Mouse (Mus musculus): ENCODE measurements at regions not wholly inside any gene's neighbourhood (a gene's known extent, or its start where the extent isn't known, plus 50 kb on each side); places are given as distances from the start of the nearest gene placed in this dataset.

DNA sequence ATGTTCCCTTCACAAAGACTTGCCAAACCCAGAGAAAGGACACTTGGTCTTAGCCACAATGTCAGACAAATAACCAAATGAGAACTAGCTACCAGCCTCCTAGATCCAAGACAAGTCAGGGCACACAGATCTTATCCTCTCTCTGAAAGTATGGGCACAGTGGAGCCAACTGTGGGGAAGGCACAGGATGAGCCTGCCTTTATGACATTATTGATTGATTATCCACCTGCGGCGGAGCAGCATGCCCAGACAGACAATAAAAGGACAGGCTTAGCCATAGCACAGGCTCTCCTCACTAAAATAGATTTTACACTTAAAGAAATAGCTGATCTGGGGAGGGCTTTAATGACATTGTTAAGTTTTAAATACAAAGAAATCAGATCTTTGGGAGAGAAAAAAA lies 117.9 kb downstream of the Maf start:
- Histone ChIP-seq H3K9ac (no peak overlapping the region), H3K27ac (no peak overlapping the region), H3K9me3 (ENCODE audit: control insufficient read depth, low read length) (no peaks in the 10 kb centered on the region), H3K4me1 (replicated peaks; ENCODE audit: control insufficient read depth, insufficient read depth, low read length) (no peaks in the 10 kb centered on the region), H3K27me3 (ENCODE audit: control insufficient read depth, insufficient read depth, low read length) (no peaks in the 10 kb centered on the region), H3K4me2 (replicated peaks) (no peak overlapping the region), H3K4me3 (replicated peaks; ENCODE audit: low read length) (no peak overlapping the region), H3K36me3 (replicated peaks; ENCODE audit: control insufficient read depth, insufficient read depth) (no peaks in the 10 kb centered on the region)
- no peak for DNase-seq (ENCODE audit: low spot score)
- ATAC-seq (ENCODE audit: low FRiP score) = no peak
- WGBS = 75% methylated on average over 2 of the region's 2 CpGs

DNA sequence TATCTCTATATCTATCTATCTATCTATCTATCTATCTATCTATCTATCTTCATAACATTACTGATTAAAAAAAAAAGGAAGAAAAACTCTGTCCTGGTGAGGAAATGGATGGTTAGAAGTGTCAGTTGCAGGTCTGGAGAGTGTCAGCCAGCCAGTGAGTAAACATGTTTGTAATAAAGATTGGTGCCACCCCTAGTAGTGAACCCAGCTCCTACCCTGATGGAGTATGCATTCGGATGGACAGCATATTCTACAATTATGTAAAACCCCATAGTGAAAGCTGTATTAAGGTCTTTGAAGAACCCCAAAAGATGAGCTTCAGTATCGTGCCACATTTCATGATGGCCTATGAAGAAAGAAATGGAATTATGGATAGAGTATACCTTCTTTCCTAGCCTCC lies 118.5 kb downstream of the Maf start:
- DNase-seq (ENCODE audit: low spot score) = no peak
- H3K27me3 ChIP-seq (ENCODE audit: control insufficient read depth, insufficient read depth, low read length) = no peaks in the 10 kb centered on the region
- no peak overlapping the region for H3K4me3 ChIP-seq (replicated peaks; ENCODE audit: low read length)
- WGBS = 99% methylated on average over 2 of the region's 2 CpGs
- no peaks in the 10 kb centered on the region for H3K9me3 ChIP-seq (ENCODE audit: control insufficient read depth, low read length)
- H3K27ac ChIP-seq = no peak overlapping the region
- H3K4me1 ChIP-seq (replicated peaks; ENCODE audit: control insufficient read depth, insufficient read depth, low read length) = no peaks in the 10 kb centered on the region
- H3K9ac ChIP-seq = no peak overlapping the region
- no peaks in the 10 kb centered on the region for H3K36me3 ChIP-seq (replicated peaks; ENCODE audit: control insufficient read depth, insufficient read depth)
- no peak overlapping the region for H3K4me2 ChIP-seq (replicated peaks)
- no peak for ATAC-seq (ENCODE audit: low FRiP score)

DNA sequence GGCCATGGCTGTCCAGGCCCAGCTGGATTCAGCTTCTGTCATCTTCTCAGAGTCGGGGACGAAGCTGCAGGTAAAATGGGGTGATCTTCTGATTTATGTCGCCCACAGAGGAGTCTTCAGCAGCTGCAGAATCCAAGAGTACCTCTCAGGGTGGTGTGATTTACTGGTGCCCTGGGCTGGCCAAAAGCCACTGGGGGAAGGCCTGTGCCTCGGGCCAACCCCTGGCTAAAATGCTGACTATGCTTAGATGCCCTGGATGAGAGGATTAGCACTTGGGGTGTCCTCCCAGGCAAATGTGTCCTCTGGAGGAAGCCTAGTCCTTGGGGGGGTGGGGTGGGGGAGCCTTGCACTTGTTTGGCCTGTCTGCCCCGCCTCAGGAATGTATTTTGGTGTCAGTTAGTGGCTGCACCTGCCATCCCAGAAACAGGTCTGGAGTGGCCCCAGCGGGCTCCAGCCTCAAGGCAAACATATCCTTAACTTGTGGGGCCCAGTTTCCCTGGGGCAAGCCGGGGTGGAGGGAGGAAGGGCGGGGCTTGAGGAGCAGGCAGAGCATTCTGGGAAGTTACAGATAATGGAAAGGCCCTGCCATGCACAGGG lies 123.2 kb downstream of the Maf start:
- Histone ChIP-seq H3K27ac (no peak overlapping the region), H3K9ac (no peak overlapping the region), H3K36me3 (replicated peaks; ENCODE audit: control insufficient read depth, insufficient read depth) (no peaks in the 10 kb centered on the region), H3K4me1 (replicated peaks; ENCODE audit: control insufficient read depth, insufficient read depth, low read length) (no peaks in the 10 kb centered on the region), H3K4me2 (replicated peaks) (no peak overlapping the region), H3K9me3 (ENCODE audit: control insufficient read depth, low read length) (no peaks in the 10 kb centered on the region), H3K4me3 (replicated peaks; ENCODE audit: low read length) (no peak overlapping the region), H3K27me3 (ENCODE audit: control insufficient read depth, insufficient read depth, low read length) (no peaks in the 10 kb centered on the region)
- WGBS = 86% methylated on average over 8 of the region's 8 CpGs
- DNase-seq (ENCODE audit: low spot score) (no peak), ATAC-seq (ENCODE audit: low FRiP score) (no peak)

DNA sequence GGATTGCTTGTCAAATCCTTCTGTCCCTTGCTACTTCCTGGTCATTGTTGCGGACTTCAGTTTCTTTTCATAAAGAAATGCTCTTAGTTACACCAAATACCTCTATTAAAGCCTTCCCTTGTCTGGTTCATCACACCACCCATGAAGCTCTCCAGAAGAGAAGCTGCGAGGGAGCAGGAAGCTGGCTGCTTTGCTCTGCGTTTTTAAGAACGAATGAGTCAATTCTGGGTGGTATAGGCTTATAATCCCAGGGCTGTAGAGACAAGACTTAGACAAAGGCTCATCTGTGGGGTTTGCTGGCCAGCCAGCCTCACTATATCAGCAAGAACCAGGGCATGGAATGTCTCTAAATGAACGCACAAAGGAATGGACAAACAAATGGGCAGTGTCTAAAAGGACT lies 124.4 kb downstream of the Maf start:
- no peak overlapping the region for H3K4me2 ChIP-seq (replicated peaks)
- no peaks in the 10 kb centered on the region for H3K27me3 ChIP-seq (ENCODE audit: control insufficient read depth, insufficient read depth, low read length)
- ATAC-seq (ENCODE audit: low FRiP score) (no peak), DNase-seq (ENCODE audit: low spot score) (no peak)
- no peaks in the 10 kb centered on the region for H3K36me3 ChIP-seq (replicated peaks; ENCODE audit: control insufficient read depth, insufficient read depth)
- H3K9ac ChIP-seq = no peak overlapping the region
- no peaks in the 10 kb centered on the region for H3K4me1 ChIP-seq (replicated peaks; ENCODE audit: control insufficient read depth, insufficient read depth, low read length)
- no peak overlapping the region for H3K4me3 ChIP-seq (replicated peaks; ENCODE audit: low read length)
- 88% methylated on average over 5 of the region's 5 CpGs for WGBS
- H3K27ac ChIP-seq = no peak overlapping the region
- no peaks in the 10 kb centered on the region for H3K9me3 ChIP-seq (ENCODE audit: control insufficient read depth, low read length)

DNA sequence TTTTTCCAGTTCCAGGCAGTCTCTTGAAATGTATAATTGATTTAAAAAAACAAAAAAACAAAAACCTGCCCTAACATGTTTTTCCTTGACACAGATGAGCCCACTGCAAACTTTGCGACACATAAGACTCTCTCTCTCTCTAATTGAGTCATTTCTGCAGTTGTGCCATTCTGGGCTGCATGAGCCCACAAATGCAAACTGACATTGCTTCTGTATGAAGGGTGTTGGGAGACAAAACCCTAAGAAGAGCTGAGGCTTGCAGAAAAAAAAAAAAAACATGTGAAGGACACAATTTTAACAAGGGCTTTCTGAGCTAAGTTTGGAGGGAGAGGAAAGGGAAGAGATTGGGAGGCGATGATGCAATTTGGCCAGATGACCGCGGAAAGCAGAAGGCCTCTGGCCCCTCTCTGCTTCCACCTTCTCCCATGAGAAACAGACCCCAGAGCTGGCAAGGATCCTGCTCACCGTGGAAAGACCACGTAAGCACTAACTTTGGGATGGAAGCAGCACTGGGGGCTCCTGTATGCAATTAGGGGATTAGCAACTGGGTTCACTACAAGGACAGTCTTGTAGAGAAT lies 125.6 kb downstream of the Maf start:
- DNase-seq (ENCODE audit: low spot score) (no peak), ATAC-seq (ENCODE audit: low FRiP score) (no peak)
- Histone ChIP-seq H3K4me3 (replicated peaks; ENCODE audit: low read length) (no peak overlapping the region), H3K4me1 (replicated peaks; ENCODE audit: control insufficient read depth, insufficient read depth, low read length) (no peaks in the 10 kb centered on the region), H3K27ac (no peak overlapping the region), H3K4me2 (replicated peaks) (no peak overlapping the region), H3K9me3 (ENCODE audit: control insufficient read depth, low read length) (no peaks in the 10 kb centered on the region), H3K27me3 (ENCODE audit: control insufficient read depth, insufficient read depth, low read length) (no peaks in the 10 kb centered on the region), H3K36me3 (replicated peaks; ENCODE audit: control insufficient read depth, insufficient read depth) (no peaks in the 10 kb centered on the region), H3K9ac (no peak overlapping the region)
- WGBS = 83% methylated on average over 6 of the region's 6 CpGs

DNA sequence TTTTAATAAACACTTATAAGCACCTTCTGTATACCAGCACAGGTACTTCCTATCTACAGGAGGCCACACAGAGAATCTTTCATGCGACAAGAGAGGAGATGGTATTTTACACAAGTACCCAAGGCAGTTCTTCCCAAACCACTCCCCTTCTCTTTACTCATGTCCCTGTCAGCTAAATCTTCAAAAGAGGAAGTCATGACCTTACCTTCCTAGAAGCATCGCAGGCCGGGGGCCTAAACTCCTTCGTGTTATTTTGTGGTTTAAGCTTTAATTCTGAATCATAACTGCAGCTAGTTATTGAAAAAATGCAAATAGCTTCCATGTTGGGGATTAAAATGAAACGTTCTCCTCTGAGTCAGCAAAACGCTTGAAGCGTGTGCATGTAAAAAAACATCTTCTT lies 139.2 kb downstream of the Maf start:
- no peak overlapping the region for H3K4me2 ChIP-seq (replicated peaks)
- H3K9ac ChIP-seq = no peak overlapping the region
- H3K4me3 ChIP-seq (replicated peaks; ENCODE audit: low read length) = no peak overlapping the region
- no peaks in the 10 kb centered on the region for H3K4me1 ChIP-seq (replicated peaks; ENCODE audit: control insufficient read depth, insufficient read depth, low read length)
- no peaks in the 10 kb centered on the region for H3K9me3 ChIP-seq (ENCODE audit: control insufficient read depth, low read length)
- ATAC-seq (ENCODE audit: low FRiP score) (no peak), DNase-seq (ENCODE audit: low spot score) (no peak)
- no peak overlapping the region for H3K27ac ChIP-seq
- no peaks in the 10 kb centered on the region for H3K27me3 ChIP-seq (ENCODE audit: control insufficient read depth, insufficient read depth, low read length)
- 77% methylated on average over 7 of the region's 7 CpGs for WGBS
- no peaks in the 10 kb centered on the region for H3K36me3 ChIP-seq (replicated peaks; ENCODE audit: control insufficient read depth, insufficient read depth)

DNA sequence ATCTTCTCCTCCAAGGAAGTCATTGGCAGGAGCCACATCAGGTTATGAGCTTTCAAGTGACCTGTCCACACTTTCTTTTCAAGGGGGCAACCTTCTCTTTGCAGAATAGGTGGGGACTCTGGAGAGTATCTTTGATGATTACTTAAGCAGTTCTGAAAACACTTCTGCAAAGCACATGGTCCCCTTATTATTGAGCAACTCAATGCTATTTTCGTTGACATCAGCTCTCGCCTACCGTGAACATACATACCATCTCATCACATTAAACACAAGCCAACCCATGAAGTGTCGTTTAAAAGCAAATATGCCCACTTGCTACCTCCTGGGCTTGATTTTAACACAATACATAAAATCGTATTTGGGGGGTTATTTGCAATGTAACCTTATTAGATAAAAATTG lies 141.8 kb downstream of the Maf start:
- H3K27me3 ChIP-seq (ENCODE audit: control insufficient read depth, insufficient read depth, low read length) = no peaks in the 10 kb centered on the region
- DNase-seq (ENCODE audit: low spot score) (no peak), ATAC-seq (ENCODE audit: low FRiP score) (no peak)
- H3K4me1 ChIP-seq (replicated peaks; ENCODE audit: control insufficient read depth, insufficient read depth, low read length) = no peaks in the 10 kb centered on the region
- H3K9ac ChIP-seq = no peak overlapping the region
- whole genome bisulfite sequencing = 86% methylated on average over 5 of the region's 5 CpGs
- no peak overlapping the region for H3K27ac ChIP-seq
- no peaks in the 10 kb centered on the region for H3K36me3 ChIP-seq (replicated peaks; ENCODE audit: control insufficient read depth, insufficient read depth)
- H3K9me3 ChIP-seq (ENCODE audit: control insufficient read depth, low read length) = no peaks in the 10 kb centered on the region
- H3K4me3 ChIP-seq (replicated peaks; ENCODE audit: low read length) = no peak overlapping the region
- H3K4me2 ChIP-seq (replicated peaks) = no peak overlapping the region

DNA sequence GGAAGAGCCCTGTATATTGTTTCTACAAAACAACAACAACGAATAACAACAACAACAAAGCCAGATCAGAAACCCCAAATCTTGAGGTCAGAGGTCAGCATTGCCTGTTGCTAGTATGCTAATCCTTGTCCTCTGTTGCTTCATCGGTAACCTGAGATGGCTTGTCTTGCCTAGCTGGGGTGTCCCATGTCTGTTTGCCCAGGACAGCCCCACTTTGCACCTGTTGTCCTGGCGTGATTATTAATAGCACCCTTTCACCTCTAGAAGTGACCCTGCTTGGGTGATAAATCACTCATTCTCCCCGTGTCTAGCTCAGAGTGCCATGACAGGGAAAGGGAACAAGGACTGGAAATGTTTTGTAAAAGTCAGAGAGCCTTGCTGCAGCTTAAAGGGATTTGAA lies 145.2 kb downstream of the Maf start:
- Histone ChIP-seq H3K4me3 (replicated peaks; ENCODE audit: low read length) (no peak overlapping the region), H3K9ac (no peak overlapping the region), H3K4me1 (replicated peaks; ENCODE audit: control insufficient read depth, insufficient read depth, low read length) (no peaks in the 10 kb centered on the region), H3K27me3 (ENCODE audit: control insufficient read depth, insufficient read depth, low read length) (no peaks in the 10 kb centered on the region), H3K4me2 (replicated peaks) (no peak overlapping the region), H3K9me3 (ENCODE audit: control insufficient read depth, low read length) (no peaks in the 10 kb centered on the region), H3K36me3 (replicated peaks; ENCODE audit: control insufficient read depth, insufficient read depth) (no peaks in the 10 kb centered on the region), H3K27ac (no peak overlapping the region)
- ATAC-seq (ENCODE audit: low FRiP score) (no peak), DNase-seq (ENCODE audit: low spot score) (no peak)
- WGBS = 31% methylated on average over 4 of the region's 4 CpGs

DNA sequence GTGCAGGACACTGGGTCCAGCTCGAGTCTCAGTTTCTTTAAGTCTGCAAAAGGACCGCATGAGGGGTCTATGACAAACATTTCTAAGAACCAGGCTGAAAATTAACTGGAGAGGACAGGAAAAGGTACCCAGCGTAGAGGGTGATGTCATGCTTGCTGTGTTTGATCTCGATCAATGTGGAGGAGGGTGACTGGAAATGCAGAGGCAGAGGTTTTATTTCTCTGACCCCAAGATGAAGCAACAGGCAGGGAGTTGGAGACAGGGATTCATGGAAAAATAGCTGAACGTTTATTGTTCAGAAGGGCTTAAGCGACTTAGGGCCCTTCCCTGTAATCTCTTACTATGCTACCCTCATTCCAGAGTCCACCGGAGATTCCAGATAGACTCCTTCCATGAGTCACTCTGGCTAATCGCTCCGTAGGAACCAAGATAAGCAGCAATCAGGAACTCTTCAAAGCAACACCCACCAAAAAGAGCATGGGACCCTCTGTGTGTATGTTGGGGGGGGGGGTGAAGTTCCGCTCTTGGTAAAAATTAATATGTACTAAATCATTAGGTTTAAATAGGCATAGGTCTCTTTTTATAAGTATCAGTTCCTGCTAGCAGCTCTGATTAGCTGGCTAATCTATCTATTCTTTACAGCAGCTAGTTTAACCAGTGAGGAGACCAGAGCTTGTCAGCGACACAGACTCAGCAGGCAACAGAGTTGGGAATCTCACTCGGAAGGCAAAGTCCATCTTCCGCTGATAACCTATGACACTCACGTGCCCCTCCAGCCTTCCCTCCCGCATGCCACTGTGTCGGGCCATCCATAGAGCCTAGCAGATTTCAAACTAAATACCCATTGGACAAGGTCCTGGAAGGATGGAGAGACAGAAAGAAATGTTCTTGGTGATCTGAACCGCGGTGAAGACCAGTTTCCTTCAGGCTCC lies 146.3 kb downstream of the Maf start:
- no peak for ATAC-seq (ENCODE audit: low FRiP score)
- no peak overlapping the region for H3K27ac ChIP-seq
- WGBS = 83% methylated on average over 18 of the region's 18 CpGs

More for the DNA sequence above, 146.3 kb downstream of the Maf start:
- no peak overlapping the region for H3K9ac ChIP-seq
- no peaks in the 10 kb centered on the region for H3K36me3 ChIP-seq (replicated peaks; ENCODE audit: control insufficient read depth, insufficient read depth)
- H3K4me2 ChIP-seq (replicated peaks) = no peak overlapping the region
- H3K4me1 ChIP-seq (replicated peaks; ENCODE audit: control insufficient read depth, insufficient read depth, low read length) = no peaks in the 10 kb centered on the region
- H3K9me3 ChIP-seq (ENCODE audit: control insufficient read depth, low read length) = no peaks in the 10 kb centered on the region
- H3K4me3 ChIP-seq (replicated peaks; ENCODE audit: low read length) = no peak overlapping the region
- no peaks in the 10 kb centered on the region for H3K27me3 ChIP-seq (ENCODE audit: control insufficient read depth, insufficient read depth, low read length)
- DNase-seq (ENCODE audit: low spot score) = no peak

Measured in hindbrain, embryonic 14.5 days (tissue).